Mouse (Mus musculus) embryonic facial prominence, embryonic 15.5 days (tissue): Measurements from ENCODE around the gene Smim24. TPM values are rescaled to one million over a fixed set of nuclear protein-coding genes. Genes with fewer than 3 reads are reported as not detected.

Experiments used
- ATAC-seq: fragments of 200-750 bp; cut with Nextera tagmentation; 2 replicates; pipeline ENCODE4 v1.8.0; 2017; ENCODE audit warnings: low read depth, moderate TSS enrichment; ENCODE audit not compliant: insufficient number of reproducible peaks, low FRiP score, low TSS enrichment
- H3K27ac ChIP-seq: fragments of 300-500 bp; sonication (generic); replicated peaks from 2 replicates; pipeline ENCODE4 v1.5.1; 2015; ENCODE audit warnings: mild to moderate bottlenecking, inconsistent platforms
- H3K27me3 ChIP-seq: fragments of 300-500 bp; sonication (generic); 2 replicates; pipeline ENCODE4 v1.6.1; 2015; ENCODE audit warnings: inconsistent platforms
- H3K36me3 ChIP-seq: fragments of 300-500 bp; sonication (generic); 2 replicates; pipeline ENCODE4 v1.6.1; 2015; ENCODE audit warnings: mild to moderate bottlenecking, inconsistent platforms
- H3K4me1 ChIP-seq: fragments of 300-500 bp; sonication (generic); 2 replicates; pipeline ENCODE4 v1.6.1; 2015; ENCODE audit warnings: inconsistent platforms
- H3K4me2 ChIP-seq: fragments of 300-500 bp; sonication (generic); replicated peaks from 2 replicates; pipeline ENCODE4 v1.6.1; 2015; ENCODE audit warnings: mild to moderate bottlenecking, inconsistent platforms
- H3K4me3 ChIP-seq: fragments of 300-500 bp; sonication (generic); replicated peaks from 2 replicates; pipeline ENCODE4 v1.5.1; 2015; ENCODE audit warnings: mild to moderate bottlenecking, inconsistent platforms
- H3K9ac ChIP-seq: fragments of 300-500 bp; sonication (generic); 2 replicates; pipeline ENCODE4 v1.6.1; 2015; ENCODE audit warnings: inconsistent platforms
- H3K9me3 ChIP-seq: fragments of 300-500 bp; sonication (generic); replicated peaks from 2 replicates; pipeline ENCODE4 v1.6.1; 2016; ENCODE audit warnings: inconsistent platforms
- WGBS: fragments of 180-500 bp; shearing (Covaris S2); methylation state at CpG from one replicate; pipeline ENCODE4 v1.1.7; 2015; 5-methylcytosine and 5-hydroxymethylcytosine counted together
- polyA plus RNA-seq: library from polyadenylated mRNA; unstranded; fragments of >200 nt; fragmentation: Nextera tagmentation; extraction: Ambion mirVana; gene quantifications from 2 replicates; pipeline ENCODE4 v1.2.1, GENCODE M21; 2015

The Smim24 gene
- polyA plus RNA-seq, 1 experiment from 2014 or later = 8.3 TPM

DNA sequence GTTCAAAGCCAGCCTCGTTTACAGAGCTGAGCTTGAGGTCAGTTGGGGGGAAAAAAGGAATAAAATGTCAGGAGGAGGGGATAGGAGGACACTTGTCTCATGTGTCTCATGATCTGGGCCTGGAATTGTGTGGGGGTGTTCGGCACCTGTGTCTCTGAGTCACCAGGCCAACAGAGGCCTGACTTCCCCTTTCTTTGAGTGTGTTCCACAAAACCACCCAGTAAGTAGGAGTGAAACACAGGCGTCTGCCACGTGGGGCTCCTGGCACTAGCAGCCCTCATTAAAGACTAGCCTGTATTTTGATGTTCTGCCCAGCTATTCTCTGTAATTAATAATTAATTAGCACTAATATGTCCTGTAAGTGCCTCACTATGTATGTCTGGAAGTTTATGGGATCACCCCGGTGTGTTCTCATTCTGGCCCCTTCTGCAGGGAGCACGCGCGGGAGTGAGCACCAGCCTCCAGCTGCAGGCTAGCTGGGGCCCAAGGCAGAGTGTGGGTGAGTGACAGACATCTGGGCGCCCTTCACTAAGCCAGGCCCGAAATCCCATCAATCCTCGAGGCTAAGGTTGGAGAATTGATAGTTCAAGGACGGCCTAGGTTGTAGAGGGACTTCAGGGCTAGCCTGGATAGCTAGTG, 36.4 kb upstream of the Smim24 start:
- Histone ChIP-seq H3K9me3 (no peaks in the 10 kb centered on the region), H3K36me3 (peaks cover 4% of the 10 kb centered on the region; the same call in 1 of the 2 replicates), H3K9ac (no peak overlapping the region), H3K27ac (no peak overlapping the region), H3K27me3 (no peaks in the 10 kb centered on the region), H3K4me3 (peak overlapping the region; percentile 85), H3K4me2 (peak overlapping the region; percentile 97; the same call in 1 of the 2 replicates), H3K4me1 (peaks cover 52% of the 10 kb centered on the region)
- WGBS = 47% methylated on average over 12 of the region's 12 CpGs
- ATAC-seq = no peak

DNA sequence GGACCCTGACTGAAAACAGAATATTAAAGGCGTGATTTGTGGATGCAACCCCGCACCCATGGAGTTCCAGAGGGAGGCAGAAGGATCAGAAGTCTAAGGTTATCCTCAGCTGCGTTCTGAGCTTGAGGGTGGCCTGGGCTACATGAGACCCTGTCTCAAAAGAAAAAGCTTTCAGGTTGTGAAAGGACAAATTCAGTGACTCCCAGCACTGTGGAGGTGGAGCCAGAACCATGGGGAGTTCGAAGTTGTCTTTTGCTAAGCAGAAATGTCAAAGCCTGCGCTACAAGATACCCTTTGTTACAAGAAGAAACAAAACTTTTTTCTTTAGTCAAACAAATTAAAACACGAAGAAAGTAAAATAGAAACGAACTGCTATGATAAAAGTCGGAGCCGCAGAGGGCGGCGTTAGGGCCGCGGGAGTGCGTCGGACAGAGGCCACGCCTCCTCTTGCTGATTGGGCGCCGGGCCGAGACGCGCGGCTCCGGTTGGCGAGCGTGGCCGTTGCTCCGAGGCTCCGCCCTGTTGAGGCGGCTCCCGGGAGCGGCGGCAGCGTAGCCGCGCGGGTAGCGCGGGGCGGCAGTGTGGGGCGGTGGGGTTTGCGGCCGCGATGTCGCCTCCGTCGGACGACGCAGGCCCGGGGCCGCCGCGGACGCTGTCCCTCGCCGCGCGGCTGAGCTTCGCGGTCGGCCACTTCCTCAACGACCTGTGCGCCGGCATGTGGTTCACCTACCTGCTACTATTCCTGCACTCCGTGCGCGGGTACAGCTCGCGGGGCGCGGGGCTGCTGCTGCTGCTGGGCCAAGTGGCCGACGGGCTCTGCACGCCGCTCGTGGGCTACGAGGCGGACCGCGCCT, 35.6 kb upstream of the Smim24 start, which contains the start of gene Mfsd12:
Mfsd12 (plus strand) TSS at position 501 of the 854 bp plus-strand sequence.
- no peaks in the 10 kb centered on the region for H3K9me3 ChIP-seq
- H3K4me2 ChIP-seq = peak within 1 kb of the TSS; percentile 97
- ATAC-seq = peak; percentile 82
- no peaks in the 10 kb centered on the region for H3K27me3 ChIP-seq
- H3K36me3 ChIP-seq = peaks cover 4% of the 10 kb centered on the region; the same call in 1 of the 2 replicates
- no peak within 1 kb of the TSS for H3K27ac ChIP-seq
- peak within 1 kb of the TSS; percentile 85 for H3K4me3 ChIP-seq
- peak within 1 kb of the TSS; percentile 81 for H3K9ac ChIP-seq
- 2% methylated on average over 75 of the region's 79 CpGs for WGBS
- H3K4me1 ChIP-seq = peaks cover 47% of the 10 kb centered on the region

DNA sequence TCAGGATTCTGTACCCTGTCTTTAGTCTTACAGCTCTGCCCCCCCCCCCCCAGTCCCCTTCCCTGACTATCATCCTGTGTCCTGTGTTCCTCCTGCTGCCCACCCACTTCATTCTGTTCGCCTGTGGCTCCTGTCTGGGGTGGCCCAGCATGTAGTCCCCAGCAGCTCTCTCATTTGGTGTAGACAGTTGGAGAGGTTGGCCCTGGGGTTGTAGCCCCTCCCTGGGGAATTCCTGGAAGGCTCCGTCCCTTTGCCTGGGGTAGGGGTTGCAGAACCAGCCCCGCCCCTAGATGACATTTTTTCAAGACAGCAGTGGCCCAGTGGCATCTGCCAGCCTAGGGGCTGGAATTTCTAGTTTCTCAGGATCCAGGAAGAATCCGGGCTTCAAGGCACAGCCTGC, 34.6 kb upstream of the Smim24 start:
- H3K9ac ChIP-seq = peak overlapping the region; percentile 81
- 16% methylated on average over 4 of the region's 4 CpGs for WGBS
- peak overlapping the region; percentile 97 for H3K4me2 ChIP-seq
- no peak for ATAC-seq
- peaks cover 56% of the 10 kb centered on the region for H3K4me1 ChIP-seq
- H3K27me3 ChIP-seq = peaks cover 9% of the 10 kb centered on the region
- peak overlapping the region; percentile 85 for H3K4me3 ChIP-seq
- peaks cover 4% of the 10 kb centered on the region; the same call in 1 of the 2 replicates for H3K36me3 ChIP-seq
- no peak overlapping the region for H3K27ac ChIP-seq
- no peaks in the 10 kb centered on the region for H3K9me3 ChIP-seq

DNA sequence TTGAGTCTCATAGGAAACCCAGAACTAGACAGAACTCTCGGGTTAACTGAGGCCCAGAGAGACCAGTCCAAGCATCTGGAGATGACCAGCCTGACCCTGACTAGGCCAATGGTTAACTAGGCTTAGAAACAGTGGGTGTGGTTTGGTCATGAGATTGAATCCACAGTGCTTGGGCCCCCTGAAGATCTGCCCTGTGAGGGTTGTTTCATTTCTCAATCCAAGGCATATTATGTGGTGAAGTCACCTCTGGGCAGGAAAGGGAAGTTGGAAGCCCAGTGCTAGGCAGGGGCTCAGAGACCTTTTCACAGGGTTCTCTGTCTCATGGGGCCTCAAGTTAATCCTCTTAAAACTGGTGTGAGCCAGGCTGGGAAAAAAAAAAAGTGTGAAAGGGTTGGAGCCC, 34.0 kb upstream of the Smim24 start:
- no peak for ATAC-seq
- peaks cover 15% of the 10 kb centered on the region for H3K27me3 ChIP-seq
- no peak overlapping the region for H3K27ac ChIP-seq
- peaks cover 62% of the 10 kb centered on the region for H3K4me1 ChIP-seq
- 70% methylated on average over 1 of the region's 1 CpGs for WGBS
- H3K9ac ChIP-seq = no peak overlapping the region
- no peaks in the 10 kb centered on the region for H3K9me3 ChIP-seq
- H3K36me3 ChIP-seq = peaks cover 4% of the 10 kb centered on the region; the same call in 1 of the 2 replicates
- peak overlapping the region; percentile 85; the same call in 1 of the 2 replicates for H3K4me3 ChIP-seq
- peak overlapping the region; percentile 97 for H3K4me2 ChIP-seq

DNA sequence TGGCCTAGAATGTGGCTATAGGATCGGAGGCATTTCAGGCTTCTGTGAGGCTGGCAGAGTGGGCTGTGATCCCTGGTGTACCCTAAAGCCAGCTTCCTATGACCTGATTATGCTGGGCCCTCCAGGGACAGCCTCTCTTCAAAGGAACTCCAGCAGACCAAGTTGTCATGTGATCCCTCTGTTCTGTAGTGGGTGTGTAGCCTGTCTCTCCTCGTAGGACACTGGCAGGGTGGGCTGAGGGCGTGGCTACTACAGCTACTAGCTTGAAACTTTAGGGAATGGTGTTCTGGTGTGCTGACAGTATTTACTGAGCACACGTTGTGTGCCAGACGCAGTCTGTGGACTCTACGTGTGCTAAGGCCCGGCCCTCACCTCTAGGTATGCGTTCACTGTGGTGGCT, 32.1 kb upstream of the Smim24 start:
- Histone ChIP-seq H3K27me3 (peaks cover 28% of the 10 kb centered on the region), H3K9me3 (no peaks in the 10 kb centered on the region), H3K4me3 (no peak overlapping the region), H3K4me2 (no peak overlapping the region), H3K27ac (no peak overlapping the region), H3K36me3 (peaks cover 4% of the 10 kb centered on the region; the same call in 1 of the 2 replicates), H3K9ac (no peak overlapping the region), H3K4me1 (peaks cover 68% of the 10 kb centered on the region)
- 48% methylated on average over 8 of the region's 8 CpGs for WGBS
- no peak for ATAC-seq

DNA sequence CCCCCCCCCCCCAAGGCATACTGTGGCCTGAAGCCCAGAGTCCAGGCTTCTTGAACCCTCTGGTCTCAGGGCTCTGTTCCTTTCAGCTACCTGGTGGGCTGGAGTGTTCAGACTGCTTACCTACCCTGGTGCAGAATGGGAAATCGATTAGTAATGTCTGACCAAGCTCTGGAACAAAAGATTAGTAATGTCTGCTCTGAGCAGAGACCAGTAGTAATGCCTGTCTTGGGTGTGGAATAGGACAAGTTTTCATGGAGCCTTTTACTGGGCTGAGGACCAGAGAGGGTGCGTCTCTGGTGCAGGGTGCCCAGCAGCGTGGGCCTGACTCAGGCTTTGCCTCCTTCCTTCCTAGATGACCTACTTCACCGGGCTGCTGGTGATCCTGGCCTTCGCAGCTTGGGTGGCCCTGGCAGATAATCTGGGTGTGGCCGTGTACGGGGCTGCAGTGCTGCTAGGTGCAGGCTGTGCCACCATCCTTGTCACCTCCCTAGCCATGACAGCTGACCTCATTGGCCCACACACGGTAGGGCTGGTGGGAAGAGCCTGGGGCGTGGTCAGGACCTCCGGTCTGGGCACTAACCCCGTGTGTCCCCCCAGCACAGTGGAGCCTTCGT, 30.4 kb upstream of the Smim24 start:
- 76% methylated on average over 12 of the region's 12 CpGs for WGBS
- no peak overlapping the region for H3K4me3 ChIP-seq
- peaks cover 62% of the 10 kb centered on the region for H3K4me1 ChIP-seq
- no peak overlapping the region for H3K4me2 ChIP-seq
- no peak for ATAC-seq
- H3K9ac ChIP-seq = no peak overlapping the region
- H3K27me3 ChIP-seq = peaks cover 28% of the 10 kb centered on the region
- H3K27ac ChIP-seq = no peak overlapping the region
- H3K9me3 ChIP-seq = no peaks in the 10 kb centered on the region
- peaks cover 18% of the 10 kb centered on the region for H3K36me3 ChIP-seq

DNA sequence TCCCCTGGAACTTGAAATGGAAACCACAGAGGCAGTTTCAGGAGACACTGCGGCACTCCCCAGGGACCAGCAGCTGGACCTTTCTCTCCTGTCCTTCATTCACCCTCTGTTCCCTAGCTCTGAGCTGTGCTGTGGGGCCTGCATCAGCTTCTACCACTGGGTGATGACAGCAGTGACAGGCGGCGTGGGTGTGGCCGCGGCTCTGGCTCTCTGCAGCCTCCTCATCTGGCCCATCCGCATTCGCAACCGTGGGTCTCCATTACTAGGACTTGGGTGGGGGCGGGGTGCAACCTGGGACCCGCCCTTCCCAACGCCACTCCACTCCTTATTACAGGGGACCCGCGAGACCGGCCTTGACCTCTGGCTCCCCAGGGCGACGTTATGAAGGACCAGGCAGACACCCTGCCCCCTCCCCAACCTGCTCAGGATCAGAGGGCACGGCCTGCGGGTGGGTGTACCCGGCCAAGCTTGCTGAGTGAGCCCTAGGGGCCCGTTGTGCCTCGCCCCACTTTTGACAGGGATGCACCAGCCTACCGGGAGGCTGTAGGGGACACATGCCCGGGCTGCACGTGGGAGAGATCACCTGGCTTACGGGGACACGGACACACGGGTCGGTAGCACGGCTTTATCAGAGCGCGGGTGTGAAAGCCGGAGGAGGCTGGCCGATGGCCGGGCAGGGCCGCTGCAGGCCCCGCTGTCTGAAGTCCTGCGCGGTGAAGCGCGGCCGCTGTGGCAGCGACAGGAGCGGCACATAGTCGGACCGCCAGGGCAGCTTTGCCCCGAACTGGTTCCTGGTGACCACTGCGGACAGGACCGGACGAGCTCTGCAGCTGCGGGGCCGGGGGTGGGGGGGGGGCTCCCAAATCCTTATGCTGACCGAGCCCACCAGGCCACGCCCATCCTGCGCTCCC, 29.2 kb upstream of the Smim24 start:
- Histone ChIP-seq H3K4me1 (peaks cover 55% of the 10 kb centered on the region), H3K36me3 (peaks cover 30% of the 10 kb centered on the region), H3K27me3 (peaks cover 28% of the 10 kb centered on the region), H3K4me3 (peak overlapping the region; percentile 34), H3K27ac (no peak overlapping the region), H3K9me3 (no peaks in the 10 kb centered on the region), H3K9ac (peak overlapping the region; percentile 15; the same call in 1 of the 2 replicates), H3K4me2 (peak overlapping the region; percentile 53)
- no peak for ATAC-seq
- 13% methylated on average over 54 of the region's 54 CpGs for WGBS

DNA sequence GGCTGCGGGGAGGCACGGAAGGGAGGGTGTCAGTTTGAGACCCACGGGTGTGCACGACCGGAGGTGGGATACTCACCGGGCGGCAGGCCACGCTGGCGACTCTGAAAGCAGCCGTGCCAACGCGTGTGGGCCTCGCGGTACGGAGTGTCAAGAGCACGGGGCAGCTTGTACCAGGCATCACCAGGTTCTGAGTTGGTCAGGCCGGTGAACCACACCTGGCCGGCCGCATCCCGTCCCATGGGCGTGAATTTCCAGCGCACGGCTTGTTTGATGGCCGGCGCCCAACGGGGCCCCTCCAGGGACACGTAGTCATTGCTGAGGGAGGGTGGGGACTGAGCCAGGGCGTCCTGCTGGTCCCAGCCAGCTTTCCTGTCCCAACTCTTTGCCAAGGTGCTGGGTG, 28.2 kb upstream of the Smim24 start:
- Histone ChIP-seq H3K4me1 (peaks cover 47% of the 10 kb centered on the region), H3K36me3 (peaks cover 40% of the 10 kb centered on the region), H3K4me3 (peak overlapping the region; percentile 34), H3K9ac (peak overlapping the region; percentile 15; the same call in 1 of the 2 replicates), H3K4me2 (peak overlapping the region; percentile 53), H3K27me3 (peaks cover 28% of the 10 kb centered on the region), H3K27ac (no peak overlapping the region), H3K9me3 (no peaks in the 10 kb centered on the region)
- no peak for ATAC-seq
- WGBS = 16% methylated on average over 28 of the region's 28 CpGs

DNA sequence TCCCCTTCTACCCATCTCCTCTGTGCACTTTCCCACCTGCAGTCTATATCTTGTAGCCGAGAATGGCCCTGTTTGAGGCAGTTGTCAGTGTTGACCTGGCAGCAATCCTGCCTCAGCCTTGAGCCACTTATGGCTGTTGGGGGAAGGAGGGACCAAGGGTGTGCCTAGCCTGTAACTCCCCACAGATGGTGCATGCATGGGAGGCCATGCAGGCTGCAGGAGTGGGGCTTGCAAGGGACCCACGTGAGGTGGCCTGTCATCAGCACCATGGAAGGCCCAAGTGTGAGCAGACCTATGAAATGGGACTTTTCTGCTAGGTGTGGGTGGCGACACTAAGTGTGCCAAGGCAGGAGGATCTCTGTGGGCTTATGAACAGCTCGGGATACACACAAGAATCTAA, 27.8 kb upstream of the Smim24 start:
- H3K4me2 ChIP-seq = peak overlapping the region; percentile 53; the same call in 1 of the 2 replicates
- no peaks in the 10 kb centered on the region for H3K9me3 ChIP-seq
- 35% methylated on average over 4 of the region's 4 CpGs for WGBS
- no peak overlapping the region for H3K27ac ChIP-seq
- peak overlapping the region; percentile 34; the same call in 1 of the 2 replicates for H3K4me3 ChIP-seq
- H3K27me3 ChIP-seq = peaks cover 28% of the 10 kb centered on the region
- no peak overlapping the region for H3K9ac ChIP-seq
- H3K4me1 ChIP-seq = peaks cover 43% of the 10 kb centered on the region
- peaks cover 44% of the 10 kb centered on the region for H3K36me3 ChIP-seq
- ATAC-seq = no peak; the same call in 1 of the 2 replicates
